9 mouse cellular contexts compared by ENCODE assay signal in the genomic region with DNA sequence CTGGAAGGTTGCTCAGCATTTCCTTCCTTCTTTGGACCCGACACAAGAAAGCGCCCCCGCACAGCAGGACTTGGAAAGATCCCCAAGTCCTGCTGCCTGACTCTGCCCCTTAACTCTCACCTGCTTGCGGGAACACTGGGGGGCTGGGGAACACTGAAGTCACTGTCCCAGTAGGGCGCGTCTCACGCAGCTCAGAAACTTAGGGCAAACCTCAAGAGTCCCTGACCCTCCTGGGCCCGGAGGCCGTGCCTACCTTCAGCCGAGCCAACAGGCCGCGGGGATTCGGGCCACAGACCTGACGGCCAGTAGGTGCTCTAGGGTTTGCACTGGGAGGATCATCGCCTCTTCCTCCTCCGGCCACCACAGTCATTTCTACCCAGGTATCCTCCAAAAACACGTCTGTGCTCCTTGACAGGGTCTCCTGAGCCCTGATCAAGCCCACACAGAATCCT. TPM values are rescaled to one million over a fixed set of nuclear protein-coding genes. Genes with fewer than 3 reads are reported as not detected.
DNase-seq lines count a peak whose midpoint lies in the region; ATAC-seq and TF ChIP-seq lines count a peak whose summit lies in the region.
"Had no signal": no experiment of that assay in that cellular context is flagged by ENCODE, and none has a peak within 500 bp of the region (broad histone marks: within the 10 kb centered on the region; RNA-seq: fewer than 3 reads in every experiment).

No protein-coding gene starts in this region.

- no peaks in the 10 kb centered on the region for H3K36me3 ChIP-seq in lung, embryonic 16.5 days (ENCODE audit: control insufficient read depth, insufficient read depth, low read length)
- no peaks in the 10 kb centered on the region for H3K36me3 ChIP-seq in forebrain, embryonic 14.5 days (ENCODE audit: control insufficient read depth, insufficient read depth, low read length)
- no peaks in the 10 kb centered on the region for H3K36me3 ChIP-seq in stomach, embryonic 15.5 days
- H3K36me3 ChIP-seq in thymus, adult 2 months (ENCODE audit: control insufficient read depth, insufficient read depth, low read length) = no peaks in the 10 kb centered on the region
- H3K36me3 ChIP-seq: liver, embryonic 15.5 days had no signal

- peak overlapping the region; percentile 79 for H3K27ac ChIP-seq in lung, embryonic 16.5 days (ENCODE audit: low read length)
- H3K27ac ChIP-seq in forebrain, embryonic 14.5 days (ENCODE audit: low read depth, low read length) = no peak overlapping the region
- peak overlapping the region; percentile 86 for H3K27ac ChIP-seq in stomach, embryonic 15.5 days
- no peak overlapping the region for H3K27ac ChIP-seq in thymus, adult 2 months (ENCODE audit: control insufficient read depth, insufficient read depth, low read length)
- H3K27ac ChIP-seq: liver, embryonic 15.5 days had no signal

- TF ChIP-seq POLR2A in thymus, adult 2 months (IDR thresholded peaks at IDR 0.05; ENCODE audit: control insufficient read depth, extremely low read depth, insufficient read depth, low read length, poor library complexity) = no peak

- peaks cover 36% of the 10 kb centered on the region for H3K4me1 ChIP-seq in lung, embryonic 16.5 days (replicated peaks; ENCODE audit: control insufficient read depth, insufficient read depth, low read length)
- peaks cover 16% of the 10 kb centered on the region for H3K4me1 ChIP-seq in forebrain, embryonic 14.5 days (ENCODE audit: control insufficient read depth, insufficient read depth, low read length)
- H3K4me1 ChIP-seq in stomach, embryonic 15.5 days = peaks cover 14% of the 10 kb centered on the region
- no peaks in the 10 kb centered on the region for H3K4me1 ChIP-seq in thymus, adult 2 months (replicated peaks; ENCODE audit: control insufficient read depth, insufficient read depth, low read length)
- H3K4me1 ChIP-seq: liver, embryonic 15.5 days had no signal

- no peak for TF ChIP-seq CTCF in thymus, adult 2 months (IDR thresholded peaks at IDR 0.05; ENCODE audit: borderline replicate concordance, control insufficient read depth, extremely low read depth, insufficient read depth, low read length, poor library complexity)

- H3K4me2 ChIP-seq in lung, embryonic 16.5 days (ENCODE audit: low read depth, low read length) = peak overlapping the region; percentile 67
- peak overlapping the region; percentile 71 for H3K4me2 ChIP-seq in forebrain, embryonic 14.5 days (ENCODE audit: low read length)
- H3K4me2 ChIP-seq in stomach, embryonic 15.5 days = peak overlapping the region; percentile 72

- 3% methylated on average over 17 of the region's 17 CpGs for WGBS in lung, embryonic 16.5 days
- WGBS in forebrain, embryonic 14.5 days = 4% methylated on average over 17 of the region's 17 CpGs
- 3% methylated on average over 17 of the region's 17 CpGs for WGBS in stomach, embryonic 15.5 days
- 18% methylated on average over 17 of the region's 17 CpGs for WGBS in thymus, adult 2 months

- no peak for DNase-seq in lung, adult 18-20 months
- DNase-seq in forebrain, embryonic 14.5 days (ENCODE audit: low spot score) = no peak
- DNase-seq in kidney, postnatal 4 days = peak; percentile 39 to 51
- DNase-seq in urinary bladder, adult 2 months (ENCODE audit: low spot score) = no peak
- DNase-seq in thymus, adult 2 months = no peak

- no peaks in the 10 kb centered on the region for H3K27me3 ChIP-seq in lung, embryonic 16.5 days (ENCODE audit: control insufficient read depth, insufficient read depth, low read depth, low read length)
- H3K27me3 ChIP-seq in forebrain, embryonic 14.5 days (replicated peaks; ENCODE audit: control insufficient read depth, insufficient read depth, low read length) = peaks cover 15% of the 10 kb centered on the region; the same call in 1 of the 2 replicates
- H3K27me3 ChIP-seq in stomach, embryonic 15.5 days (replicated peaks) = 0 out of 2 replicates have a peak, but pooled peaks cover 3% of the 10 kb centered on the region
- peaks cover 7% of the 10 kb centered on the region; the same call in 1 of the 2 replicates for H3K27me3 ChIP-seq in thymus, adult 2 months (ENCODE audit: control insufficient read depth, insufficient read depth, low read length)

- peak overlapping the region; percentile 80 for H3K4me3 ChIP-seq in lung, embryonic 16.5 days (ENCODE audit: low read length)
- H3K4me3 ChIP-seq in forebrain, embryonic 14.5 days (ENCODE audit: low read depth, low read length) = peak overlapping the region; percentile 52
- peak overlapping the region; percentile 77 for H3K4me3 ChIP-seq in stomach, embryonic 15.5 days (replicated peaks)
- no peak overlapping the region for H3K4me3 ChIP-seq in thymus, adult 2 months (ENCODE audit: control insufficient read depth, insufficient read depth, low read length)

- no peak for ATAC-seq in lung, embryonic 16.5 days (ENCODE audit: low read depth)
- no peak for ATAC-seq in forebrain, embryonic 14.5 days
- ATAC-seq in stomach, embryonic 15.5 days (ENCODE audit: insufficient read depth, low FRiP score, low read depth) = 0 out of 2 replicates have a peak, but pooled peaks have one; percentile 20
- no peak for ATAC-seq in granulocyte monocyte progenitor cell, adult 5-6 weeks (replicated peaks; ENCODE audit: poor library complexity, severe bottlenecking)

- H3K9me3 ChIP-seq in lung, embryonic 16.5 days (ENCODE audit: control insufficient read depth, low read length) = no peaks in the 10 kb centered on the region
- no peaks in the 10 kb centered on the region for H3K9me3 ChIP-seq in forebrain, embryonic 14.5 days (replicated peaks; ENCODE audit: control insufficient read depth, low read length)
- H3K9me3 ChIP-seq in stomach, embryonic 15.5 days = no peaks in the 10 kb centered on the region
- H3K9me3 ChIP-seq: liver, embryonic 15.5 days had no signal

- H3K9ac ChIP-seq in lung, embryonic 16.5 days (ENCODE audit: low read length) = peak overlapping the region; percentile 92
- H3K9ac ChIP-seq in forebrain, embryonic 14.5 days (ENCODE audit: low read length) = peak overlapping the region; percentile 74
- peak overlapping the region; percentile 84 for H3K9ac ChIP-seq in stomach, embryonic 15.5 days
- H3K9ac ChIP-seq: liver, embryonic 15.5 days had no signal

RNA-seq across cellular contexts. Expression of gene Ror2, which starts 1.2 kb away (rescaled TPM):
- 13.4 and 14.7 TPM in 2 replicates for polyA plus RNA-seq in lung, embryonic 16.5 days (2015; fragmentation: Nextera tagmentation; extraction: Ambion mirVana)
- 2.2 and 2.6 TPM in 2 replicates for polyA plus RNA-seq in forebrain, embryonic 14.5 days (2014; fragmentation: Nextera tagmentation; extraction: Ambion mirVana)
- 17.4 and 20.9 TPM in 2 replicates for polyA plus RNA-seq in stomach, embryonic 15.5 days (2015; fragmentation: Nextera tagmentation; extraction: Ambion mirVana)
- total RNA-seq in granulocyte monocyte progenitor cell, adult 5-6 weeks (2014; fragmentation: Nextera tagmentation) = not detected in 2 replicates
- not detected in 2 replicates for total RNA-seq in granulocyte monocyte progenitor cell, adult 5-6 weeks (2017)
- polyA plus RNA-seq in urinary bladder, adult 2 months (2012; rRNA removed) = 8.6 and 11.7 TPM in 2 replicates
- 0.65 and 0.71 TPM in 2 replicates for polyA plus RNA-seq in thymus, adult 2 months (2012; rRNA removed)

Comparison
In these comparisons a context has a peak if more than half of its experiments do, and no peak if none do; other contexts are left out.
1. H3K27ac ChIP-seq: peak in lung, embryonic 16.5 days (single experiment) and stomach, embryonic 15.5 days (single experiment); none in forebrain, embryonic 14.5 days (single experiment) and thymus, adult 2 months (single experiment).
2. DNase-seq: peak in kidney, postnatal 4 days (2 of 2); none in lung, adult 18-20 months (0 of 2), forebrain, embryonic 14.5 days (single experiment), urinary bladder, adult 2 months (single experiment) and thymus, adult 2 months (single experiment).
3. Peak in every context shown above with its lines, with median percentiles within 50 percentile points of each other: H3K4me2 ChIP-seq and H3K9ac ChIP-seq.